Mouse (Mus musculus): ENCODE measurements at regions not wholly inside any gene's neighbourhood (a gene's known extent, or its start where the extent isn't known, plus 50 kb on each side); places are given as distances from the start of the nearest gene placed in this dataset.

GRCm38 (mm10) chrX:7444583-7444982 lies 69.0 kb upstream of the Usp27x start:
- TF ChIP-seq POLR2A (IDR thresholded peaks at IDR 0.05; ENCODE audit: low read depth, low read length) (no peak), CTCF (IDR thresholded peaks at IDR 0.05; ENCODE audit: borderline replicate concordance, insufficient read depth, low read length) (no peak)

Data from embryonic fibroblast, embryonic 13.5 days (primary cell).